Mouse (Mus musculus) lung, embryonic 16.5 days (tissue): ENCODE data around the gene Npas1. TPM values are rescaled to one million over a fixed set of nuclear protein-coding genes. Genes with fewer than 3 reads are reported as not detected.
A peak's percentile ranks its signal among the peaks of the same experiment; 100 is the strongest.

ENCODE experiments used
- ATAC-seq: fragments of 200-750 bp; cut with Nextera tagmentation; 2 replicates; pipeline ENCODE4 v1.8.0; 2017; ENCODE audit warnings: low read depth, mild to moderate bottlenecking, moderate library complexity
- H3K27ac ChIP-seq: fragments of 300-500 bp; sonication (generic); 2 replicates; pipeline ENCODE4 v1.5.1; 2014; ENCODE audit warnings: mild to moderate bottlenecking, control low read depth, low read length
- H3K27me3 ChIP-seq: fragments of 300-500 bp; sonication (generic); 2 replicates; pipeline ENCODE4 v1.6.1; 2014; ENCODE audit warnings: low read depth, low read length, mixed read lengths; ENCODE audit not compliant: control insufficient read depth, insufficient read depth
- H3K36me3 ChIP-seq: fragments of 300-500 bp; sonication (generic); 2 replicates; pipeline ENCODE4 v1.6.1; 2014; ENCODE audit warnings: low read length; ENCODE audit not compliant: control insufficient read depth, insufficient read depth
- H3K4me1 ChIP-seq: fragments of 300-500 bp; sonication (generic); replicated peaks from 2 replicates; pipeline ENCODE4 v1.6.1; 2014; ENCODE audit warnings: low read length, mixed read lengths; ENCODE audit not compliant: control insufficient read depth, insufficient read depth
- H3K4me2 ChIP-seq: fragments of 300-500 bp; sonication (generic); 2 replicates; pipeline ENCODE4 v1.6.1; 2014; ENCODE audit warnings: low read depth, low read length, control low read depth
- H3K4me3 ChIP-seq: fragments of 300-500 bp; sonication (generic); 2 replicates; pipeline ENCODE4 v1.5.1; 2014; ENCODE audit warnings: mild to moderate bottlenecking, low read length, control low read depth
- H3K9ac ChIP-seq: fragments of 300-500 bp; sonication (generic); 2 replicates; pipeline ENCODE4 v1.6.1; 2014; ENCODE audit warnings: low read length, control low read depth
- H3K9me3 ChIP-seq: fragments of 300-500 bp; sonication (generic); 2 replicates; pipeline ENCODE4 v1.6.1; 2016; ENCODE audit warnings: low read length; ENCODE audit not compliant: control insufficient read depth
- WGBS: fragments of 180-500 bp; shearing (Covaris S2); extraction: QIAGEN DNeasy Blood & Tissue Kit; methylation state at CpG from one replicate; pipeline ENCODE4 v1.1.7; 2014; 5-methylcytosine and 5-hydroxymethylcytosine counted together
- polyA plus RNA-seq: library from polyadenylated mRNA; unstranded; fragments of >200 nt; fragmentation: Nextera tagmentation; extraction: Ambion mirVana; gene quantifications from 2 replicates; pipeline ENCODE4 v1.2.1, GENCODE M21; 2015

Gene Npas1
- polyA plus RNA-seq, 1 experiment from 2014 or later = 0.39 TPM

DNA sequence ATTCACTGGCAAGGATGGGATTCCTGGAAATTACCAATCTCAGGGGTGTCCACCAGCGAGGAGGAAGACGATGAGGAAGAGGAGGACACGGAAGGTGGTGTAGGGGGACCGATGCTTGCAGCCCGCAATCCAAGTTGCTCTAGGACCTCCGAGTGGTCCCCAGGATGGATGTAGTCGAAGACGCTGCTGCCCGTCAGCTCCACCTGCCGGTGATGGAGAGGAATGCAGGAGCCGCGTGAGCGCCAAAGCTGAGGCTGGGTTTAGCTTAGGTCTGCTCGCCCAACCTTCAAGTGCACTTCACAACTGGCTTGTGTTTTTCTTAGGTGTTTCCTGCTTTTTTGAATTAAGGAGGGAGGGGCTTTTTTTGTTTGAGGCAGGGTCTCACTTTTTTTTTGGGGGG is 14.3 kb downstream of the Npas1 start:
- Histone ChIP-seq H3K9me3 (no peaks in the 10 kb centered on the region), H3K4me1 (no peaks in the 10 kb centered on the region), H3K4me2 (no peak overlapping the region), H3K27me3 (peaks cover 3% of the 10 kb centered on the region; the same call in 1 of the 2 replicates), H3K9ac (no peak overlapping the region), H3K4me3 (no peak overlapping the region), H3K27ac (no peak overlapping the region), H3K36me3 (no peaks in the 10 kb centered on the region)
- peak; percentile 67; the same call in 1 of the 2 replicates for ATAC-seq
- WGBS = 2% methylated on average over 14 of the region's 14 CpGs

DNA sequence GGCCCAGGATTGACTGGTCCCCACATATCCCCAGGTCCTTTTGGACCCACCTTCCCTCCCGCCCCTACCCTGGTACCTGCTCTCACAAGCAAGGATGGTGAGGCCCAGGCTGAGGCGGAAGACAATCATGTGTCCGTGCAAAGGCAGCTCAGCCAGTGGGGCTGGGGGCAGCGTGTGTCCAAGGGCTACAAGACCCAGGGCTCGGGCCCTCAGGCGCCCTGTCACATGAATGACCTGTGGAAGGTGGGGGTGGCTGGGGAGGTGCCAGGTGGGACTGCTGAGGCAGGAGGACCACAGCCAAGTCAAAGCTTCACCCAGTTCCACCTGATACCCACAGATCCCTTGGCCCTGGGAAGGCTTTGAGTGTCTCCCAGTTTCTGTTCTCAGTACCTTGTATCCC is 15.8 kb downstream of the Npas1 start:
- Histone ChIP-seq H3K4me2 (no peak overlapping the region), H3K27ac (no peak overlapping the region), H3K27me3 (peaks cover 3% of the 10 kb centered on the region; the same call in 1 of the 2 replicates), H3K4me1 (no peaks in the 10 kb centered on the region), H3K9ac (no peak overlapping the region), H3K4me3 (no peak overlapping the region), H3K9me3 (no peaks in the 10 kb centered on the region), H3K36me3 (no peaks in the 10 kb centered on the region)
- WGBS = 68% methylated on average over 6 of the region's 6 CpGs
- no peak for ATAC-seq

DNA sequence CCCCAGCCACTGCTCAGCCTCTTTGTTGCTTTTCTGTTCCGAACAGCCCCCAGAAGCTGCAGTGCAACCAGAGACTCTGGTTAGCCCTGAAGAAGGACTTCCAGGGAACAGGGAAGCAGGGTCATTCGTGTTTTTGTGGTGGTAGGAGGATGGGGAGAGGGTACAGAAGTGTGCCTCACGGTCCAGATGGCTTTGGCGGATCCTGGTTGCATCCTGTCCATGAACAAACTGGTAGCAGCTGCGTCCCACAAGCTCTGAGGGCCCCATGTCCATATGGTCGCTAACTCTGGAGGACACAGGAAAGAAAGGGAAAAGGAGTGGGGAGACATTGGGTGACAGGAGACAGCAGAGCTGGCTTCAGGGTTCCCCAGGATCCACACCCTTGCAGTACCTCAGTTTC is 16.4 kb downstream of the Npas1 start:
- Histone ChIP-seq H3K4me2 (no peak overlapping the region), H3K36me3 (no peaks in the 10 kb centered on the region), H3K9me3 (no peaks in the 10 kb centered on the region), H3K27ac (no peak overlapping the region), H3K9ac (no peak overlapping the region), H3K27me3 (peaks cover 3% of the 10 kb centered on the region; the same call in 1 of the 2 replicates), H3K4me3 (no peak overlapping the region), H3K4me1 (no peaks in the 10 kb centered on the region)
- ATAC-seq = no peak
- WGBS = 51% methylated on average over 6 of the region's 6 CpGs

DNA sequence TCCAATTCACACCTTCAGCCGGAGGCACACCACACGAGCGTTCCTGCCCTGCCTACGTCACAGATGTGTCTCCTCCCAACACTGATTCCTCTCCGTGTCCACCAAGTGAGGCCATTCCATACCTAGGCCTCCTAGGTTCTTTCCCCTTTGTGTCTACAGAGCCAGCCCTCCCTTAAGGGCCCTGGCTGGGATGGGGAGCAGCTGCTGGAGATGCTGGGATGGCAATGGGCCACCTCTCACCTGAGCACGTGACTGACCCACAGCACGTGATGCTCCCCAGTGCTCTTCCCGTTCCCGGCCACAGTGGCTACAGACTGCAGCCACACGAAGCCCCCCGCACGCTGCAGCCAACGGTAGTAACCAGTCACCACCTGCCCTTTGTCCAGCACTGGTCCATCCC is 17.0 kb downstream of the Npas1 start:
- H3K4me3 ChIP-seq = no peak overlapping the region
- 53% methylated on average over 13 of the region's 13 CpGs for WGBS
- no peak for ATAC-seq
- H3K36me3 ChIP-seq = no peaks in the 10 kb centered on the region
- no peak overlapping the region for H3K4me2 ChIP-seq
- no peak overlapping the region for H3K9ac ChIP-seq
- H3K4me1 ChIP-seq = no peaks in the 10 kb centered on the region
- H3K27me3 ChIP-seq = peaks cover 3% of the 10 kb centered on the region; the same call in 1 of the 2 replicates
- H3K9me3 ChIP-seq = no peaks in the 10 kb centered on the region
- no peak overlapping the region for H3K27ac ChIP-seq

DNA sequence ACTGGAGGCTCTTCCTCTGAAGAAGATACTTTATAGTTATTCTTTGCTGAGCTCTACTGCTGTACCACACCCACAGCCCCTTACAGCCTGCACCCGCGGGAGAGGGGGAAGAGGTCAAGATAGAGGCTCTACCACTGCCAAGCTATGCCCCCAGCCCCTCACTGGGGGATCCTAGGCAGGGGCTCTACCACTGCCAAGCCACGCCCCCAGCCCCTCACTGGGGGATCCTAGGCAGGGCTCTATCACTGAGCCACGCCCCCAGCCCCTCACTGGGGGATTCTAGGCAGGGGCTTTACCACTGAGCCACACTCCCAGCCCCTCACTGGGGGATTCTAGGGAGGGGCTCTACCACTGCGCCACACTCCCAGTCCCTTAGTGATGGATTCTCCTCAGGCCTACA is 21.2 kb downstream of the Npas1 start:
- no peak for ATAC-seq
- 85% methylated on average over 5 of the region's 5 CpGs for WGBS
- Histone ChIP-seq H3K9ac (no peak overlapping the region), H3K36me3 (no peaks in the 10 kb centered on the region), H3K9me3 (no peaks in the 10 kb centered on the region), H3K4me1 (peaks cover 8% of the 10 kb centered on the region), H3K27me3 (peaks cover 2% of the 10 kb centered on the region; the same call in 1 of the 2 replicates), H3K4me3 (no peak overlapping the region), H3K4me2 (no peak overlapping the region), H3K27ac (no peak overlapping the region)

DNA sequence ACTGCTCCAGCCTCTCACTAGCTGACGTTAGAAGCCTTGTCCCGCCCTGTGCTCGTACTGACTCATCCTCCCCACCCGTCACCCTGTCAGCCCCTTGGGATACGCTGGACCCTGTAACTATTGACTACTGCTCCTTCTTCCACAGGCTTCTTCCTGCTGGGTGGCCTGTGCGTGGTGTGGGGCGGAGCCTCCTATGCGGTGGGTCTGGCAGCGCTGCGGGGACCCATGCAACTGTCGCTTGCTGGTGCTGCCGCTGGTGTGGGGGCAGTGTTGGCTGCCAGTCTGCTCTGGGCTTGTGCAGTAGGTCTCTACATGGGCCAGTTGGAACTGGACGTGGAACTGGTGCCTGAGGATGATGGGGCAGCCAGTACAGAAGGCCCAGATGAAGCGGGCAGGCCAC is 22.5 kb downstream of the Npas1 start:
- 85% methylated on average over 14 of the region's 14 CpGs for WGBS
- H3K9ac ChIP-seq = no peak overlapping the region
- no peaks in the 10 kb centered on the region for H3K36me3 ChIP-seq
- no peak for ATAC-seq
- no peaks in the 10 kb centered on the region for H3K9me3 ChIP-seq
- H3K4me2 ChIP-seq = no peak overlapping the region
- H3K4me1 ChIP-seq = peaks cover 8% of the 10 kb centered on the region
- no peak overlapping the region for H3K4me3 ChIP-seq
- no peaks in the 10 kb centered on the region for H3K27me3 ChIP-seq
- H3K27ac ChIP-seq = no peak overlapping the region

DNA sequence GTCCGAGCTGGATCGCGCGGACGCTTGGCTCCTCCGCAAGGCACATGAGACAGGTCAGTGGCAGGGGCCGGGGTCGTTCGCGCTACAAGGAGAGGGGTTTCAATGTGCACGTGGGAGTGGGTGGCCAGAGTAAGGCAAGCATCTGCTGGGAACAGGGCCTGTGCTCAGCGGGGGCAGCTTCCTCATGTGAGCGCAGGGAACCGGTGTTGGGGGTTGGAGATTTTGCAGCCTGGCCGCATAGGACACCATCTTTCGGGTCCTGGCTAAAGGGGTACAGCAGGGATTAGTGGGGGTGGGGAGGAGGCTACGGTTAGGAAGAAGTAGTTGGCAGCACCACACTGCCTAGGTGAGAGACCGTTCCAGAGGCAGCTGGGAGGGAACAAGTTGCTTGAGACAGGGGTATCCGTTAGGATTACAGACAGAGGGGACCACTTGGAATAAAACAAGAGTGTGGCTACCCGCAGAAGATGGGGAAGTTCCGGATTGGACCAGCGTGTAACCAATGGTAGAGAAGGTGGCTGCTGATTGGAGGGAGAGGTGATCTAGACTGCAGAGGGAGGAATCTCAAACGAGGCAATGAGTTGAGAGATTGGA is 24.3 kb downstream of the Npas1 start:
- ATAC-seq = peak; percentile 47
- Histone ChIP-seq H3K27ac (no peak overlapping the region), H3K4me1 (peaks cover 8% of the 10 kb centered on the region), H3K4me3 (peak overlapping the region; percentile 82), H3K36me3 (no peaks in the 10 kb centered on the region), H3K9ac (peak overlapping the region; percentile 77), H3K27me3 (no peaks in the 10 kb centered on the region), H3K4me2 (peak overlapping the region; percentile 80), H3K9me3 (no peaks in the 10 kb centered on the region)
- under 1% methylated on average over 23 of the region's 23 CpGs for WGBS

DNA sequence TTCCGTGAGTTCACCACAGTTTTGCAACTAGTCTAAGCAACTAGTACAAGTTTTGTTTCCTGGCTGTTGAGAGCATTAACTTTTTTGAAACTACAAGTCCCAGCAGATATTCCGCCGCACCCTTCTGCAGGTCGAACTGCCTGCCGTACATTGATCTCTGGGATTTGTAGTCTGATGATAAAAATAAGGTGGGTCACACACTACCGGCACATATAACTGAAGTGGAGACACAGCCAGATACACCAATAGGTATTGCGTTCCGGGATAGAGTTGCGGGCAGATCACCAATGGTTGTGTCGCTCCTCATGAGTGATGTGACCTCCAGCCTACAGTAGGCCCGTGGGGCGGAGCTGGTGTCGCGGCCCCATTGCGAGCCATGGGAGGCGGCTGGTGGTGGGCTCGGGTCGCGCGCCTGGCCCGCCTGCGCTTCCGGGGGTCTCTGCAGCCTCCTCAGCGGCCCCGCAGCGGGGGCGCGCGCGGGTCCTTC is 24.9 kb downstream of the Npas1 start, which contains the start of gene Tmem160:
TSS of gene Tmem160 (plus strand) at position 193 of the 487 bp plus-strand sequence.
- ATAC-seq = peak; percentile 99
- Histone ChIP-seq H3K9ac (peak within 1 kb of the TSS; percentile 77), H3K27me3 (no peaks in the 10 kb centered on the region), H3K4me3 (peak within 1 kb of the TSS; percentile 82), H3K9me3 (no peaks in the 10 kb centered on the region), H3K36me3 (no peaks in the 10 kb centered on the region), H3K27ac (no peak within 1 kb of the TSS), H3K4me2 (peak within 1 kb of the TSS; percentile 80), H3K4me1 (peaks cover 8% of the 10 kb centered on the region)
- 1% methylated on average over 27 of the region's 30 CpGs for WGBS

DNA sequence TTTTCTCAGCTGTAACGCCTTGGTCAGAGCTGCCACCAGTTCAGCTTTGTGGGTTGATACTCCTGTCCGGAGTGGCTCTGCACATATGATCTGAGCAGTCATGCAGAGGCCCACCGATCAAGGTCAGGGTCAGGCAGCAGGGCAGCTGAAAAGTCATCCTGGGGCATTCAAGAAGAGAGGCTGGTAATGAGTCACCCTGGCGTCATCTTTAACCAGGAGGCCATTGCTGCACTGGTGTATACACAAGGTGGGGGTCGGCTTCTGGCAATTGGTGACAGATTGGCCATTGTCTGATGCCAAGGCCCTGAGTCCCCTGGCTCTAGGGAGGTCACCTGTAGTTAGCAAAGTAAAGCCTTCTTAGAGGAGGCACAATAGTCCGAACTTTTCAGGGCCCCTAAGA is 25.9 kb downstream of the Npas1 start:
- no peak overlapping the region for H3K27ac ChIP-seq

More for the DNA sequence above, 25.9 kb downstream of the Npas1 start:
- H3K36me3 ChIP-seq = no peaks in the 10 kb centered on the region
- H3K4me2 ChIP-seq = no peak overlapping the region
- H3K4me1 ChIP-seq = peaks cover 8% of the 10 kb centered on the region
- ATAC-seq = no peak
- no peaks in the 10 kb centered on the region for H3K27me3 ChIP-seq
- H3K9me3 ChIP-seq = no peaks in the 10 kb centered on the region
- no peak overlapping the region for H3K9ac ChIP-seq
- H3K4me3 ChIP-seq = no peak overlapping the region
- 66% methylated on average over 6 of the region's 6 CpGs for WGBS
